Mouse (Mus musculus): ENCODE measurements around the gene Sub1.

Sub1 gene

GRCm38 (mm10) chr15:12010602-12011044 lies 13.8 kb upstream of the Sub1 start:
- no peak for DNase-seq

GRCm38 (mm10) chr15:12009712-12010601 lies 13.2 kb upstream of the Sub1 start:
- no peak for DNase-seq

- DNase-seq = no peak
These were observed 12.1 kb upstream of the Sub1 start for GRCm38 (mm10) chr15:12008894-12009293.

- DNase-seq = no peak
These were observed 11.4 kb upstream of the Sub1 start for GRCm38 (mm10) chr15:12007971-12008800.

- DNase-seq = no peak
These were observed 10.6 kb upstream of the Sub1 start for GRCm38 (mm10) chr15:12007421-12007820.

- no peak for DNase-seq
These were observed 9.4 kb upstream of the Sub1 start for GRCm38 (mm10) chr15:12006169-12006568.

- peak; percentile 94 for DNase-seq
These were observed 975 bp downstream of the Sub1 start for GRCm38 (mm10) chr15:11995815-11996201.

- no peak for DNase-seq
These were observed 1.6 kb downstream of the Sub1 start for GRCm38 (mm10) chr15:11994921-11995814.

- DNase-seq = no peak
These were observed 2.8 kb downstream of the Sub1 start for GRCm38 (mm10) chr15:11994006-11994405.

- no peak for DNase-seq
These were observed 5.2 kb downstream of the Sub1 start for GRCm38 (mm10) chr15:11991552-11992113.

GRCm38 (mm10) chr15:11988580-11988979 lies 8.2 kb downstream of the Sub1 start:
- no peak for DNase-seq

GRCm38 (mm10) chr15:11987892-11988291 lies 8.9 kb downstream of the Sub1 start:
- DNase-seq = no peak

- no peak for DNase-seq
These were observed 14.8 kb downstream of the Sub1 start for GRCm38 (mm10) chr15:11981985-11982384.

- DNase-seq = peak; percentile 70
These were observed 15.3 kb downstream of the Sub1 start for GRCm38 (mm10) chr15:11981501-11981900.

- peak; percentile 27 for DNase-seq
These were observed 18.6 kb downstream of the Sub1 start for GRCm38 (mm10) chr15:11978175-11978574.

- no peak for DNase-seq
These were observed 19.7 kb downstream of the Sub1 start for GRCm38 (mm10) chr15:11977071-11977470.

- DNase-seq = no peak
These were observed 20.9 kb downstream of the Sub1 start for GRCm38 (mm10) chr15:11975836-11976235.

- DNase-seq = peak; percentile 54
These were observed 24.8 kb downstream of the Sub1 start for GRCm38 (mm10) chr15:11971854-11972420.

- no peak for DNase-seq
These were observed 26.2 kb downstream of the Sub1 start for GRCm38 (mm10) chr15:11970621-11971020.

GRCm38 (mm10) chr15:11968851-11969250 lies 27.9 kb downstream of the Sub1 start:
- DNase-seq = no peak

GRCm38 (mm10) chr15:11966367-11966766 lies 30.4 kb downstream of the Sub1 start:
- no peak for DNase-seq
